Mouse (Mus musculus) ovary, postnatal 10 days (tissue): ENCODE results near the gene Ift74.

Experiments
- DNase-seq: peaks from one replicate; pipeline ENCODE4 v3.0.0; 2022; ENCODE audit warnings: low spot score

Gene Ift74

DNA sequence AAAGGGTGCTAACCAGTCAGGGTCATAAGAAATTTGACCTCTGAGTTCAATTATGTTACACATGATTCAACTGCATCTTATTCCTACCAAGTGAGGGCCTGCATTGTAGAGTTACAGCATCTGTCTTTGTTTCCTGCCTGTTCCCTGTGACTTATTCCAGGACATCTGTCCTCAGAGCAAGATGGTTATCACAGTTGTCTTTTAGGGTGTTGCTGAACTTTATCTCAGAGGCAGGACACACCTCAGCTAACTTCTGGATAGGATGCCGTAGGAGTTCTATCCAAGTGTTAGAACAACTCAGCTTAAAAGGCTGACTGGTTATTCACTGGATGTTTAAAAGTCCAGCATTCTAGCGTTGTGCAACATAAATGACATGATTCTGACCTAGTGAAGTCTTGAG is 77.9 kb downstream of the Ift74 start:
- DNase-seq: no peak

GRCm38 (mm10) chr4:94696368-94696767 is 82.1 kb downstream of the Ift74 start:
- no peak for DNase-seq

- DNase-seq: no peak
Measured at GRCm38 (mm10) chr4:94711002-94711401, 96.7 kb downstream of the Ift74 start.

DNA sequence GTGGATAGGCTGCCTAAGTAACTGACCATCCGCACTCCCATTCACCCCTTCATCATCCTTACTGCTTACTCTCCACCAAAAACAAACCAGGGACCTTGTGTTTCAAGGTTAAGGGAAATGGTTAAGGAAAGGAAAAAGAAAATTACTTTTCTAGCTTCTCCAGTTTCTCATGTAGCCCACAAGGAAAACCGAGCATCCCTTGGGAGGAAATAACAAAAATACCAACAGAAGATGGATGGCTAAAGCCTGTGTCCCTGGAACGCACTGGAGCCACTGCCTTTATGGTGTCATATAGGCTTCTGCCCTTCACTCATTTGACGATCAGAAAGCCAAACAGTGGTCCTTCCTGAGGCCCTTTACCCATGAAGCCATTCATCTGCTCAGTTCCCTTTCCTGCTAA is 97.1 kb downstream of the Ift74 start:
- no peak for DNase-seq

- no peak for DNase-seq
Measured at GRCm38 (mm10) chr4:94713741-94714140, 99.5 kb downstream of the Ift74 start.

GRCm38 (mm10) chr4:94715166-94715565 is 100.9 kb downstream of the Ift74 start:
- no peak for DNase-seq

GRCm38 (mm10) chr4:94725799-94726198 is 111.5 kb downstream of the Ift74 start:
- DNase-seq: no peak

DNA sequence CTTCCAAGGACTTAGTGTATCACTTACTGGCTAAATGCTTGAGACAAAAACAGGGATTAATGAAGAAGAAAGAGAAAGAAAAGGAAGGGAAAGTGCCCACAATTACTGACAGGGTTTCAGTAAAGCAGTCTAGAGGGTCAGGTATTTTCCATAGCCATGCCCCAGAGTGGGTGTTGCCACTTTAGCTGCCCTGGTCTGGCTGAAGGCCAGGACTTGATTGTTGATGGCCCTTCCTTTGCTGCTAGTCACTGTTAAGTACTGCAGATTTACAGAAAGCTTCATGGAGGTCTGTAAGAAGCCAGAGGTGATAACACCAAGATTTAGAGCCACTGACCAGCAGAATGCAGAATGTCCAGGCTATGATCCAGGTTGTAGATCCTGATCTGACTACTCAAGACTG is 118.4 kb downstream of the Ift74 start:
- no peak for DNase-seq

DNA sequence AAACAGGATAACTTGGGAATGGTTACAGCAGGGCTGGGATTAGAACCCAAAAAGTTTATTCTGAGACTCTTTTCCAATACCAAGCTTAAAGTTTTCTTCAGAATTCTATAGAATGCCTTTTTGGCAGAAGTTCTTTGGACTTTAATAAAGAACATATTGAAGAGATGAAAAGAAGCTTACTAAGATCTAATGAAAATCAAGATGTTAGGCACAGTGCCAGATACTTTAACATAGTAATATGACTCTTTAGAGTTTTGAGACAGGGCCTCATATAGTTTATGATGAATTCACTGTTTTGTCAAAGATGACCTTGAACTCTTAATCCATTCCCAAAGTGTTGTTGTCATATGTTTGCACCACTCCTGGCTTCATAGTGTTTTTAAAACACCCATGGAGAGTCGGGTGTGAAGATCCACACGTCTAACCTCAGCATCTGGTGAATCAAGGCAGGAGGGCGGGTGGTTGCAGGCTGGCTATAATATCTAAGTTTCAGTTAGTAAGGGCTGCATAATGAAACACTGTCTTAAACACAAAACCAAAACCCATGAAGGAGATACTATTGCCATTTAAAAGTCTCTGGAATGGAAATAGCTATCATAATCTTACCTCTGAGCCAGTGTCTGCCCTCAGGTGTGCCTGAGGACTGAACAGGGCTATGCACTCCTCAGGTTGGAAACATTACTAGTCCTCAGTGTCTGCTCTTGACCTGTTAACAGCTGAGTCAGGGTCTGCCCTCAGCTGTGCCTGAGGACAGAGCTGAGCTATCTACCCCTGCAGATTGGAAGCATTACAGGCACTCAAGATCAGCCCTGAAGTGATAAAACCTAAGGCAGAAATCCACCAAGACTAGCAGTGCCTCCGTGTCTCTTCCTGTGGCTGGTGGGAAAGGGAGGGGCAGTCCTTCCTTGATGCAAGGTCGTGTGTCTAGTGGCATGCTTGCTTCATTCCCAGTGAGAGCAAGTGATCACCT is 123.3 kb downstream of the Ift74 start:
- DNase-seq: no peak

DNA sequence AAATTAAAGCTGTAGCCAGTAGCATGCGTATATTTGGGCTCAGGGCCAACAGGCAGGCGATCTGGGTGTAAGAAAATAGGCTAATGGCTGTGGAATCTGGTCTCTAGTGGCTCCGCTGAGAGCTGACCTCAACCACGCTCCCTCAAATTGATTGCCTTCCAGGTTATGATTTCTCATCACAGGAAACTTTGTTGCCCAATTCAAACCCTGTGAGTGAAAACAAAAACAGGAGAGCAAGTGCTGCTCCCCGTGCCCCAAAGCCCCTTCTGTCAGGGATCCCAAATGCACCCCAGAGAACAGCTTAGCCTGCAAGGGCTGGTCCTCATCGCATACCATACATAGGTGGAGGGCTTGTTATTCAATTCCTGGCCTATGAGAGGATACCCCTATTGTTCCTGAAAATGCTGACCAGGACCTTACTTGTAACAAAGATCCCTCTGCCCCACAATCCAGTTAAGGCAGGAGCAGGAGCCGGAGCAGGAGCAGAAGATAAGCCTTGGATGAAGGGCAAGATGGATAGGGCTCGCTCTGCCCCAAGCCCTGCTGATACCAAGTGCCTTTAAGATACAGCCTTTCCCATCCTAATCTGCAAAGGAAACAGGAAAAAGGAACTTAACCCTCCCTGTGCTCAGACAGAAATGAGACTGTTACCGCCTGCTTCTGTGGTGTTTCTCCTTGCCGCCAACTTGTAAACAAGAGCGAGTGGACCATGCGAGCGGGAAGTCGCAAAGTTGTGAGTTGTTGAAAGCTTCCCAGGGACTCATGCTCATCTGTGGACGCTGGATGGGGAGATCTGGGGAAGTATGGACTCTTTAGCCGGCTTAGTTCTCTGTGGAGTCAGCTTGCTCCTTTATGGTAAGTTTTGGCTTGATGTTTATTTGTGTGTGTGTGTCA is 124.8 kb downstream of the Ift74 start, which contains the start of gene Tek:
TSS of gene Tek (plus strand) at position 452 of the 894 bp plus-strand sequence.
- no peak for DNase-seq

- DNase-seq: no peak
Measured at GRCm38 (mm10) chr4:94741824-94742223, 127.5 kb downstream of the Ift74 start.
